Mouse (Mus musculus) hindbrain, postnatal 0 days (tissue): ENCODE measurements at regions not wholly inside any gene's neighbourhood (a gene's known extent, or its start where the extent isn't known, plus 50 kb on each side); places are given as distances from the start of the nearest gene placed in this dataset.

ENCODE experiments used
- ATAC-seq: fragments of 200-750 bp; cut with Nextera tagmentation; 2 replicates; pipeline ENCODE4 v1.8.0; 2017; ENCODE audit warnings: mild to moderate bottlenecking, moderate TSS enrichment, moderate library complexity
- DNase-seq: peaks from one replicate; pipeline ENCODE4 v3.0.0-alpha.2; 2015; ENCODE audit warnings: low spot score
- H3K27ac ChIP-seq: fragments of 300-500 bp; sonication (generic); 2 replicates; pipeline ENCODE4 v1.5.1; 2014; ENCODE audit warnings: mild to moderate bottlenecking
- H3K27me3 ChIP-seq: fragments of 300-500 bp; sonication (generic); 2 replicates; pipeline ENCODE4 v1.6.1; 2014; ENCODE audit warnings: low read length, mixed read lengths; ENCODE audit not compliant: insufficient read depth
- H3K36me3 ChIP-seq: fragments of 300-500 bp; sonication (generic); 2 replicates; pipeline ENCODE4 v1.6.1; 2014; ENCODE audit warnings: low read length, mixed read lengths; ENCODE audit not compliant: insufficient read depth
- H3K4me1 ChIP-seq: fragments of 300-500 bp; sonication (generic); 2 replicates; pipeline ENCODE4 v1.6.1; 2014; ENCODE audit warnings: antibody characterized with exemption, low read length, mixed read lengths; ENCODE audit not compliant: insufficient read depth
- H3K4me2 ChIP-seq: fragments of 300-500 bp; sonication (generic); 2 replicates; pipeline ENCODE4 v1.6.1; 2014; ENCODE audit warnings: low read depth, mild to moderate bottlenecking, low read length, moderate library complexity, mixed read lengths
- H3K4me3 ChIP-seq: fragments of 300-500 bp; sonication (generic); 2 replicates; pipeline ENCODE4 v1.5.1; 2014; ENCODE audit warnings: low read length
- H3K9ac ChIP-seq: fragments of 300-500 bp; sonication (generic); replicated peaks from 2 replicates; pipeline ENCODE4 v1.6.1; 2014; ENCODE audit warnings: mild to moderate bottlenecking, low read length, moderate library complexity, mixed read lengths
- H3K9me3 ChIP-seq: fragments of 300-500 bp; sonication (generic); 2 replicates; pipeline ENCODE4 v1.6.1; 2016; ENCODE audit warnings: low read length, mixed read lengths
- CTCF ChIP-seq: IDR thresholded peaks from 2 replicates; pipeline ENCODE4 v1.5.1; 2016; ENCODE audit warnings: antibody characterized with exemption, control low read depth, low read depth
- WGBS: fragments of 180-500 bp; shearing (Covaris S2); extraction: QIAGEN DNeasy Blood & Tissue Kit; methylation state at CpG from one replicate; pipeline ENCODE4 v1.1.7; 2014; 5-methylcytosine and 5-hydroxymethylcytosine counted together

DNA sequence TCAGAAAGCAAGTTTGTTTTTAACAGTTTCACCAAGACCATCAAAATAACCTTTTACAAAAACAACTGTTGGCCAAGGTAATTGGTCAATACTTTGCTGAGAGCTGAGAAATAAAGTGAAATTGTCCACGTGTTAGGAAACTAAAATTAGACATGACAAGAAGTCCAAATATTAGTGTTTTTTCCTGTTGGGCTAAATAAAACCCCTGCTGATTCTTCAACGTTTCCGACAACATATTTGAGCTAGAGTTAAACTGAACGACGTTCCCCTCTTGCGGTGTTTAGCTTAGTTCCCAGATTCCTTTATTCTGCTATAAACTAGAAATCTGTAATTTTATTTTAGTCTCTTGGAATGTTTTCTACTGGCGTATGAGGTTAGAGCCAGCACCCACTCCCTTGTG, 183.3 kb downstream of the Plk2 start:
- no peak overlapping the region for H3K27ac ChIP-seq
- H3K4me2 ChIP-seq, result no peak overlapping the region
- ATAC-seq (no peak), DNase-seq (no peak)
- peaks cover 7% of the 10 kb centered on the region; the same call in 1 of the 2 replicates for H3K4me1 ChIP-seq
- no peaks in the 10 kb centered on the region for H3K9me3 ChIP-seq
- no peak for TF ChIP-seq CTCF
- H3K27me3 ChIP-seq, result no peaks in the 10 kb centered on the region
- 63% methylated on average over 7 of the region's 7 CpGs for WGBS
- H3K4me3 ChIP-seq, result no peak overlapping the region
- H3K36me3 ChIP-seq, result no peaks in the 10 kb centered on the region
- no peak overlapping the region for H3K9ac ChIP-seq

DNA sequence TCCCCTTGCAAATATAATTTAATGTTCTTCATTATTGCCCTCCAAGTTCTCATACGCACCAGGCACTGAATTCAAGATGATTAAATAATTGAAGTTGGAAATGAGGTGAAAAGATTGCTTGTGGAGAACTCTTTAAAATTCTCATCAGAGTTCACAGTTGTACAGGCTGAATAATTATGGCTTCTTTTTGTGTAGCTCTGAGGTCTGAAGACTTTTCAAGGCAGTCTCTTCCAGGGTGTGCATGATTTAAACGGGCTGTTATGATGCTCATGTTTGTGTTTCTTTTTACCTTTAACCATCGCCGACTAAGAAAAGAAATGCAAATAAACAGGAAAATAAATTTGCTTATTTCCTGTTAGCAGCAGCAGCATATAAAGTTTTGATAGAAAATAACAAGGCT, 185.3 kb downstream of the Plk2 start:
- Histone ChIP-seq H3K27me3 (no peaks in the 10 kb centered on the region), H3K9ac (no peak overlapping the region), H3K4me1 (0 out of 2 replicates have a peak, but pooled peaks cover 3% of the 10 kb centered on the region), H3K36me3 (no peaks in the 10 kb centered on the region), H3K9me3 (no peaks in the 10 kb centered on the region), H3K4me3 (no peak overlapping the region), H3K27ac (no peak overlapping the region), H3K4me2 (no peak overlapping the region)
- no peak for DNase-seq
- ATAC-seq, result no peak
- TF ChIP-seq CTCF, result no peak
- WGBS, result 71% methylated on average over 4 of the region's 4 CpGs

- Histone ChIP-seq H3K36me3 (no peaks in the 10 kb centered on the region), H3K4me2 (no peak overlapping the region), H3K27me3 (no peaks in the 10 kb centered on the region), H3K27ac (no peak overlapping the region), H3K4me3 (no peak overlapping the region), H3K4me1 (no peaks in the 10 kb centered on the region), H3K9me3 (no peaks in the 10 kb centered on the region), H3K9ac (no peak overlapping the region)
- no peak for TF ChIP-seq CTCF
- 48% methylated on average over 5 of the region's 5 CpGs for WGBS
- ATAC-seq (no peak), DNase-seq (peak; percentile 35)
These were observed 185.7 kb downstream of the Plk2 start for GRCm38 (mm10) chr13:110580570-110580969.

DNA sequence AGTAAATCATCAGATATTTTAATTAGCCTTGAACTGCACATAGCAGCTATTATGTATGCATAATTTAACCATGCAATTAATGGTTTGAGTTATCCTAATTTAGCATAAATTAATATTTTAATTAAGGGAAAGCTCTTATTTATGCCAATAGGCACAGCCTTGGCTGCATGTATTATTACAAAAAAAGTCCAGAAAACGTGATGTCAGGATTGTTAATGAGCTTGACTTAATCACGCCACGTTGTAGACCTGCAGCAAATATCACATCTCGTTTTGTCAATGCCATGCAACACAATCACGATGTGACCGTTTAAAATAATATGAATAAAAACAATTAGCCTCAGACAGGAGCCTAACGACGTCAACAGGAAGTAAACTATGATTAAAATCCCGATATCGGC, 189.9 kb downstream of the Plk2 start:
- TF ChIP-seq CTCF, result no peak
- H3K4me1 ChIP-seq, result no peaks in the 10 kb centered on the region
- H3K9ac ChIP-seq, result no peak overlapping the region
- no peak overlapping the region for H3K4me2 ChIP-seq
- H3K27ac ChIP-seq, result no peak overlapping the region
- no peaks in the 10 kb centered on the region for H3K9me3 ChIP-seq
- WGBS, result 62% methylated on average over 10 of the region's 10 CpGs
- ATAC-seq (no peak), DNase-seq (no peak)
- no peaks in the 10 kb centered on the region for H3K27me3 ChIP-seq
- no peak overlapping the region for H3K4me3 ChIP-seq
- no peaks in the 10 kb centered on the region for H3K36me3 ChIP-seq

- ATAC-seq (no peak), DNase-seq (no peak)
- no peak overlapping the region for H3K4me2 ChIP-seq
- H3K4me1 ChIP-seq, result no peaks in the 10 kb centered on the region
- no peak overlapping the region for H3K27ac ChIP-seq
- TF ChIP-seq CTCF, result no peak
- 96% methylated on average over 3 of the region's 3 CpGs for WGBS
- no peak overlapping the region for H3K4me3 ChIP-seq
- no peaks in the 10 kb centered on the region for H3K36me3 ChIP-seq
- no peaks in the 10 kb centered on the region for H3K9me3 ChIP-seq
- no peaks in the 10 kb centered on the region for H3K27me3 ChIP-seq
- H3K9ac ChIP-seq, result no peak overlapping the region
These were observed 199.8 kb downstream of the Plk2 start for GRCm38 (mm10) chr13:110594630-110595029.

GRCm38 (mm10) chr13:110599666-110600065, 204.8 kb downstream of the Plk2 start:
- no peak for ATAC-seq
- no peaks in the 10 kb centered on the region for H3K4me1 ChIP-seq
- no peak for TF ChIP-seq CTCF
- H3K27ac ChIP-seq, result no peak overlapping the region
- WGBS, result 89% methylated on average over 3 of the region's 3 CpGs
- no peak for DNase-seq
- no peak overlapping the region for H3K4me2 ChIP-seq
- H3K9ac ChIP-seq, result no peak overlapping the region
- no peaks in the 10 kb centered on the region for H3K9me3 ChIP-seq
- H3K36me3 ChIP-seq, result no peaks in the 10 kb centered on the region
- no peaks in the 10 kb centered on the region for H3K27me3 ChIP-seq
- H3K4me3 ChIP-seq, result no peak overlapping the region

- no peaks in the 10 kb centered on the region for H3K27me3 ChIP-seq
- no peak overlapping the region for H3K27ac ChIP-seq
- 78% methylated on average over 9 of the region's 9 CpGs for WGBS
- no peak for DNase-seq
- H3K4me3 ChIP-seq, result no peak overlapping the region
- TF ChIP-seq CTCF, result no peak
- H3K4me2 ChIP-seq, result no peak overlapping the region
- H3K36me3 ChIP-seq, result no peaks in the 10 kb centered on the region
- H3K4me1 ChIP-seq, result no peaks in the 10 kb centered on the region
- no peaks in the 10 kb centered on the region for H3K9me3 ChIP-seq
- no peak for ATAC-seq
- no peak overlapping the region for H3K9ac ChIP-seq
These were observed 205.5 kb downstream of the Plk2 start for GRCm38 (mm10) chr13:110600377-110600776.

- no peak for ATAC-seq
- H3K27me3 ChIP-seq, result no peaks in the 10 kb centered on the region
- H3K9me3 ChIP-seq, result no peaks in the 10 kb centered on the region
- H3K4me3 ChIP-seq, result no peak overlapping the region
- WGBS, result 64% methylated on average over 5 of the region's 5 CpGs
- DNase-seq, result no peak
- no peaks in the 10 kb centered on the region for H3K36me3 ChIP-seq
- H3K27ac ChIP-seq, result no peak overlapping the region
- H3K4me1 ChIP-seq, result no peaks in the 10 kb centered on the region
- H3K4me2 ChIP-seq, result no peak overlapping the region
- no peak for TF ChIP-seq CTCF
- no peak overlapping the region for H3K9ac ChIP-seq
These were observed 206.5 kb downstream of the Plk2 start for GRCm38 (mm10) chr13:110601352-110601751.
